Mouse (Mus musculus): ENCODE data around the gene Brd3.

DNA sequence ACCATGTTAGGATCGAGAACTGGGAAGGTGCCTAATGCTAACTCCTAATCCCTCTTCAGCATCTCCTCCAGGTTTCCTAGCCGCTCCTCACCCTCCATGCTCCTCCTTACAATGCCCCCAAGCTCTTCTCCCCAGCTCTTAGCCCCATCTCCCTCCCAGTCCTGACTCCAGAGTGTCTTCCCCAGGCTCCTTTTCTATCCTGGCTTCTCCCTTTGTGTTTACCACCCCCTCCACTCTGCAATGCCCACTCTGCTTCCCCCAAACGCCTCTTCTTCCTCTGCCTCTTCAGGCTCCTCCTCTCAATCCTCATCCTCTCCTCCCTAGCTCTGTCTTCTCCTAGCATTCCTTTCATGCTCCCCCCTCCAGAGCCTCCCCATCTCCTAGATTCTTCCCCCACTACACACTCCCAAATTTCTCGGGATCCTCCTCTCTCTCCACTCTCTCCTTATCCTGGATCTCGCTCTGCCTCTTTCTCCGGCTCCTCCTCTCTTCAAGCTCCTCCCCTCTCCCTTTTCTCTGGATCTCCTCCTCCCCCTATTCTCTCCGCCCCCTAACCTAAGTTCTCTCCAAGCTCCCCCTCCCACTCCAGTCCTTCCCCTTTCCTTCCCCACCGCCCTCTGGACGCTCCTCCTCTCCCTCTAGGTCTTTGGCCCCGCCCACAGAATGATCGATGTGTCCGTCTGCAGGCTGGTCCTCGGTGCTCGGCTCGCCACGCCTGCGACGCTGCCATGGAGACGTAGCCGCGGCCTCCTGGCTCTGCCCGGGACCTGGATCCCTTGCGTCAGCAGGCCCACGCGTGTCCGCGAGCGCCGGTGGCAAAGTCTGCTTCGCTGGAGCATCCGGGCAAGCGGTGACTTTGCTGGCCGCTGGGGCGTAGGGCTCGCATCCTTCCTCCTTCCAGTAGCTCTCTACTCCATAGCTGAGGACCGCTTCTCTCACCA, 65.4 kb downstream of the Brd3 start, which contains the start of gene Brd3os:
- TF ChIP-seq CHD2 (IDR thresholded peaks at IDR 0.05; ENCODE audit: low read depth, low read length) = no peak
- no peak for TF ChIP-seq ZC3H11A (IDR thresholded peaks at IDR 0.05; ENCODE audit: borderline replicate concordance, low read depth, low read length)
